Mouse (Mus musculus): ENCODE measurements around the gene Ppp2r5b.

- TF ChIP-seq CTCF (IDR thresholded peaks at IDR 0.05; ENCODE audit: extremely low read depth, insufficient read depth, low read length) (no peak), POLR2A (IDR thresholded peaks at IDR 0.05; ENCODE audit: extremely low read depth, insufficient read depth, low read length) (no peak)
Measured at GRCm38 (mm10) chr19:6268670-6269132, 33.0 kb upstream of the Ppp2r5b start.

Measured in cortical plate, adult 2 months (tissue).